Mouse (Mus musculus): Measurements from ENCODE around the gene Abhd17a. TPM values are rescaled to one million over a fixed set of nuclear protein-coding genes. Genes with fewer than 3 reads are reported as not detected.

The Abhd17a gene
- polyA plus RNA-seq, 1 experiment from 2014 or later: 35.9 TPM

DNA sequence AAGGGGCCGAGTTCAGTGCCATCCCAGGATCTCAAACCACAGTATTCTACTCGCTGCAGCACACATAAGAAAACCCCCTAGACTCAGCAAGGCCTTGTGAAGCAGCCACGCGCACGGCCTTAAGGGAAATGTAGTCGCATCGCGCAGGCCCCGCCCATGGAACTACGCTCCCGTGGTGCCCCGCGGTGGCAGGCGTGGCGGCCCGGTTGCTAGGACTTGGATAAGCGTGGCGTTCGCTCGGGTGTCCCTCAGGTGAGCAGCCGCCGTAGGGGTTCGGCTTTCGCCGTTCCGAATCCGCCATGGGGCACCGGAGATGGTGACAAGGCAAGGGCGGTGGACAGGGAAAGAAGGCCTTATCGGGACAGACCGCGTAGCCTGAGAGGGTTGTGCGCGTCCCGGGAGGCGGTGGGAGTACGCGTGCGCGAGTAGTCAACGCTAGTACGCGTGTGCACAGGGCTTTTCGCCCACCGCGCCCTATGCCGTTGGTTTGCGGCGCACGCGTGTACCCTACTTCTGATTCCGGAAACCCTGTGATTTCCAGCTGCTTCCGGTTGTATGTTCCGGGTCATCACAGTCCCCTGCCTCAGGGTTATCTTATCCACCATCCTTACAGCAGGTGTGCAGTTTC, 12.7 kb upstream of the Abhd17a start, which contains the start of the genes Scamp4 and Adat3:
Gene Scamp4, plus strand, starts transcription at position 175 of the 628 bp plus-strand sequence.
Gene Adat3, plus strand, starts transcription at position 183 of the 628 bp plus-strand sequence.
- Histone ChIP-seq H3K36me3 (ENCODE audit: control insufficient read depth, insufficient read depth) (peaks cover 18% of the 10 kb centered on the region), H3K27ac (ENCODE audit: low read length) (peak within 1 kb of the TSS; percentile 90), H3K4me2 (ENCODE audit: low read depth, low read length) (peak within 1 kb of the TSS; percentile 97), H3K9ac (ENCODE audit: low read depth, low read length) (peak within 1 kb of the TSS; percentile 76), H3K4me1 (ENCODE audit: control insufficient read depth, low read depth, low read length) (peaks cover 58% of the 10 kb centered on the region), H3K9me3 (replicated peaks; ENCODE audit: control insufficient read depth, low read length) (no peaks in the 10 kb centered on the region), H3K4me3 (ENCODE audit: low read depth, low read length) (peak within 1 kb of the TSS; percentile 70), H3K27me3 (ENCODE audit: control insufficient read depth, insufficient read depth, low read depth, low read length) (no peaks in the 10 kb centered on the region)
- peak; percentile 85 for ATAC-seq (ENCODE audit: low read depth)
- under 1% methylated on average over 54 of the region's 54 CpGs for WGBS (ENCODE audit: insufficient replicate concordance)

DNA sequence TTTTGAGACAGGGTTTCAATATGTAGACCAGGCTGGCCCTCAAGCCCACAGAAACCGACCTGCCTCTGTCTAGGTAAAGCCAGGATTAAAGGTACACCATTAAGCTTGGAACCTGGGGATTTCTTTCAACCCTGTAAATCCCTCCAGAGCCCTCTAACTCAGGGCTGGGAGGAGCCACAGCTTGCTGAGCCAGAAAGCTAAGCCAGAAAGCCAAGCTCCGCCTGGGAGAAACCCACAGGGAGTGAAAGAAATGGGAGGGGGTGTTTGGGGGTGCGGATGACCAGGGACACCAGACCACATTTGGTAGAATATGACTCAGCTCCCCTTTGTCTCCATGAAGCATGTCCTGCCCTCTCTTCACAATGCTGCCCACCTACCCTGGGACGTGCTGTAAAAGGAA, 6.2 kb upstream of the Abhd17a start:
- 52% methylated on average over 4 of the region's 4 CpGs for WGBS (ENCODE audit: insufficient replicate concordance)
- Histone ChIP-seq H3K4me2 (ENCODE audit: low read depth, low read length) (no peak overlapping the region), H3K27ac (ENCODE audit: low read length) (no peak overlapping the region), H3K4me3 (ENCODE audit: low read depth, low read length) (no peak overlapping the region), H3K4me1 (ENCODE audit: control insufficient read depth, low read depth, low read length) (peaks cover 27% of the 10 kb centered on the region), H3K27me3 (ENCODE audit: control insufficient read depth, insufficient read depth, low read depth, low read length) (no peaks in the 10 kb centered on the region), H3K9me3 (replicated peaks; ENCODE audit: control insufficient read depth, low read length) (no peaks in the 10 kb centered on the region), H3K36me3 (ENCODE audit: control insufficient read depth, insufficient read depth) (no peaks in the 10 kb centered on the region), H3K9ac (ENCODE audit: low read depth, low read length) (no peak overlapping the region)
- ATAC-seq (ENCODE audit: low read depth): no peak

DNA sequence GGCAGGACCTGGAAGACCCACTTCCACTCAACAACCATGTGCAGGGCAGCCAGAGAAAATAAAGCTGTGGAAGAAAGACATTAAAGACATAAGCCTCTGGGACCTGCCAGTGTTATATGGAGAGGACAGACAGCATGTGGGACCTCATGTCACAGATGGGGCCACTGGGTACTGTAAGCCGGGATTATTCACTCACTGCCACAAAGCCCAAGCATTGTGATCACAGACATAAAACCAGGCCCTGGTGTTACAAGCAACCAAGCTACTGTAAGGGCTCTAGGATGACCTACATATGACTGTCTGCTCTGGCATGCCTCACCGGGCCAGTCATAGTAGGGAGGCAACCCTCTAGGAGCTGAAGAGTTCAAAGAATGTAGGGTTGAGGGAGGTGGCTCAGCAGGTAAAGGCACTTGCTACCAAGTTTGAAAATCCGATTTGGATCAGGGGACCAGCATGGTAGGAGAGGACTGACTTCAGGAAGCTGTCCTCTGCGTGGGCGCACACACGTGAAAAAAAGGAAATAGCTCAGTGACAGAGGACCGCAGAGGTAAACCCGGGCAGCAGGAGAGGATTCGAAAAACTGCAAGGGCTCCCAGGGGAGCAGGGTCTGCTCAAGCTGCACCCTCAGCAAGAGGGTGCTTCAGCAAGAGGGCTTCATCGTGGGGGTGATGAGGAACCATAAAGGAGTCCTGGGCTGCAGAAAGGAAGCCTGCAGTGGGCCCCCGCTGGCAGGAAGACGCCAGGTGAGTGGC, 838 bp downstream of the Abhd17a start:
- WGBS (ENCODE audit: insufficient replicate concordance): 5% methylated on average over 12 of the region's 12 CpGs
- Histone ChIP-seq H3K4me1 (ENCODE audit: control insufficient read depth, low read depth, low read length) (peaks cover 44% of the 10 kb centered on the region), H3K4me2 (ENCODE audit: low read depth, low read length) (peak overlapping the region; percentile 92), H3K27me3 (ENCODE audit: control insufficient read depth, insufficient read depth, low read depth, low read length) (no peaks in the 10 kb centered on the region), H3K27ac (ENCODE audit: low read length) (peak overlapping the region; percentile 73), H3K9ac (ENCODE audit: low read depth, low read length) (peak overlapping the region; percentile 97), H3K36me3 (ENCODE audit: control insufficient read depth, insufficient read depth) (peaks cover 5% of the 10 kb centered on the region), H3K9me3 (replicated peaks; ENCODE audit: control insufficient read depth, low read length) (no peaks in the 10 kb centered on the region), H3K4me3 (ENCODE audit: low read depth, low read length) (peak overlapping the region; percentile 97)
- no peak for ATAC-seq (ENCODE audit: low read depth)

DNA sequence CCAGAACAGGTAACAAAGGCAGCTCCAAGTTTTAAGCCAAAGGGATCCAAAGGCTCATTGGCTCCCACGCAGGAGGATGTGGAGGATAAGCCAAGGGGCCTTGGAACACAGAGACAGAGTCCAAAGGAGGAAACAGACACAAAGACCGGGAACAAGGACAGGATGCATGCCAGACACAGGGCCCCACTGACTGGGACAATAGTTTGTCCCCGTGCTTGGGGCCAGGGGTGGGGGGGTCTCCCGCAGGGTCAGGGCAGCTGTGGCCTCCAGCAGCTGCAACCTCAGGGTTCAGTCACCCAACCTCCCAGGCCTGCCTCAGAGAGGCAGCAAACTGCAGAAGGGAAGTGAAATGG, 2.9 kb downstream of the Abhd17a start:
- 36% methylated on average over 4 of the region's 4 CpGs for WGBS (ENCODE audit: insufficient replicate concordance)
- no peak overlapping the region for H3K4me3 ChIP-seq (ENCODE audit: low read depth, low read length)
- H3K4me1 ChIP-seq (ENCODE audit: control insufficient read depth, low read depth, low read length): peaks cover 50% of the 10 kb centered on the region
- H3K9me3 ChIP-seq (replicated peaks; ENCODE audit: control insufficient read depth, low read length): no peaks in the 10 kb centered on the region
- no peak overlapping the region for H3K27ac ChIP-seq (ENCODE audit: low read length)
- peaks cover 10% of the 10 kb centered on the region for H3K36me3 ChIP-seq (ENCODE audit: control insufficient read depth, insufficient read depth)
- H3K27me3 ChIP-seq (ENCODE audit: control insufficient read depth, insufficient read depth, low read depth, low read length): no peaks in the 10 kb centered on the region
- no peak overlapping the region for H3K9ac ChIP-seq (ENCODE audit: low read depth, low read length)
- ATAC-seq (ENCODE audit: low read depth): no peak
- no peak overlapping the region for H3K4me2 ChIP-seq (ENCODE audit: low read depth, low read length)

DNA sequence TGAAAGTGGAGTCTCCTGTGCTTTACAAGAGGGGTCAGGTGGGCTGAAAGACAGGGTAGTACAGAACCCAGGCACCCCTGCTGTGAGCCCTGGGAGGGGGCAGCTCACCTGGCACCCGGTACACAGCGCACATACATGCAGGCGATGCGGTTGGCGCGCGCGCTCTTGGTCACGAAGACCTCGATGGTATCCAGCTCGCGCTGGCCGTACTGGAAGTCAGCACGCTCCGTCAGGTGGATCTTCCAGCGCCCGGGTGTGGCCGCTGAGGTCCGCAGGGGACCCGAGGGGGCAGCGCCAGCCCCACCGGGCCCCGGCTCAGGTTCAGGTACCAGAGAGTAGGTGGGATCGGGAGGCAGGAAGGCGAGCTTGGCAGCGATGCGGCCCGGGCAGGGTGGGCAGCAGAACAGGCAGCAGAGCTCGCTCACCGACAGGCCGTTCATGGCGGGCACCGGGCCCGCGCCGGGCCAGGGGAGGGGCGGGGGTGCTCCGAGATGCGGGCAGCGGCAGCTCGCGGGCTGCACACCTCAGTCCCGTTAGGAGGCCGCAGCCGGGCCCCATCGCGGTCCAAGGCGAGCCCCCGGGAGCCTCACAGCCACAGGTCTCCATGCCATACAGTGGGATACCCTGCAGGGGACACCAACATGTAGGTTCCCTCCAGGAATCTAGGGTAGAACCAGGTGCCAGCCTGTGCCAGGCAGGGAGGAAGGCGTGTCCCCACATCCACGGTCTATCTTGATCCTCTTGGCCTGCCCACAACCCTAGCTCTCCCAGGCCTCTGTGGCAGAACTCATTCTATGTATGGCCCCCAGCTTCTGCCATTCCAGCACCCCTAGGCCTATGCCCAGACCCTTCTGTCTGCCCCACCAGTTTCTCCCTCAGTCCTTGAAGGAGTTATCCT, 3.5 kb downstream of the Abhd17a start:
- no peak overlapping the region for H3K4me3 ChIP-seq (ENCODE audit: low read depth, low read length)
- ATAC-seq (ENCODE audit: low read depth): no peak
- peaks cover 50% of the 10 kb centered on the region for H3K4me1 ChIP-seq (ENCODE audit: control insufficient read depth, low read depth, low read length)
- peaks cover 10% of the 10 kb centered on the region for H3K36me3 ChIP-seq (ENCODE audit: control insufficient read depth, insufficient read depth)
- WGBS (ENCODE audit: insufficient replicate concordance): 88% methylated on average over 47 of the region's 51 CpGs
- H3K27ac ChIP-seq (ENCODE audit: low read length): no peak overlapping the region
- H3K9me3 ChIP-seq (replicated peaks; ENCODE audit: control insufficient read depth, low read length): no peaks in the 10 kb centered on the region
- H3K4me2 ChIP-seq (ENCODE audit: low read depth, low read length): no peak overlapping the region
- no peak overlapping the region for H3K9ac ChIP-seq (ENCODE audit: low read depth, low read length)
- no peaks in the 10 kb centered on the region for H3K27me3 ChIP-seq (ENCODE audit: control insufficient read depth, insufficient read depth, low read depth, low read length)

DNA sequence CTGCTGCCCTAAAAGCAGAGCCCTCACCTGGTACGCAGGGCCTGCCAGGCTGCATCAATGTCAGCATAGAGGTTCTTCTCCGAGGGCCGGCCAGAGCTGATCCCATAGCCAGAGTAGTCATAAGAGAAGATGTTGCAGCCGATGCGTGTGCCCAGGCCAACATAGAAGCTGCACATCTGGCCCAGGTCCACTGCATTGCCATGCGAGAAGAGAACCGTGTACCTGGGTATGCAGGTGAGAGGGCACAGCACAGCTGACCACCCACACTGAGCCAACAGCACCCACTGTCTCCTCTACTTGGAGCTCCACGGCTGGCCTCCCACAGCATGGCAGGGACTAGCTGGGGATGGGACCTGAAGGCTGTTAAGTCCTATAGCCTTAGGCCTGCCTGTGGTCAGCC, 4.6 kb downstream of the Abhd17a start:
- Histone ChIP-seq H3K4me1 (ENCODE audit: control insufficient read depth, low read depth, low read length) (peaks cover 45% of the 10 kb centered on the region), H3K9ac (ENCODE audit: low read depth, low read length) (no peak overlapping the region), H3K36me3 (ENCODE audit: control insufficient read depth, insufficient read depth) (peaks cover 10% of the 10 kb centered on the region), H3K27me3 (ENCODE audit: control insufficient read depth, insufficient read depth, low read depth, low read length) (no peaks in the 10 kb centered on the region), H3K9me3 (replicated peaks; ENCODE audit: control insufficient read depth, low read length) (no peaks in the 10 kb centered on the region), H3K27ac (ENCODE audit: low read length) (peak overlapping the region; percentile 31; the same call in 1 of the 2 replicates), H3K4me2 (ENCODE audit: low read depth, low read length) (no peak overlapping the region), H3K4me3 (ENCODE audit: low read depth, low read length) (no peak overlapping the region)
- 84% methylated on average over 8 of the region's 8 CpGs for WGBS (ENCODE audit: insufficient replicate concordance)
- no peak for ATAC-seq (ENCODE audit: low read depth)

DNA sequence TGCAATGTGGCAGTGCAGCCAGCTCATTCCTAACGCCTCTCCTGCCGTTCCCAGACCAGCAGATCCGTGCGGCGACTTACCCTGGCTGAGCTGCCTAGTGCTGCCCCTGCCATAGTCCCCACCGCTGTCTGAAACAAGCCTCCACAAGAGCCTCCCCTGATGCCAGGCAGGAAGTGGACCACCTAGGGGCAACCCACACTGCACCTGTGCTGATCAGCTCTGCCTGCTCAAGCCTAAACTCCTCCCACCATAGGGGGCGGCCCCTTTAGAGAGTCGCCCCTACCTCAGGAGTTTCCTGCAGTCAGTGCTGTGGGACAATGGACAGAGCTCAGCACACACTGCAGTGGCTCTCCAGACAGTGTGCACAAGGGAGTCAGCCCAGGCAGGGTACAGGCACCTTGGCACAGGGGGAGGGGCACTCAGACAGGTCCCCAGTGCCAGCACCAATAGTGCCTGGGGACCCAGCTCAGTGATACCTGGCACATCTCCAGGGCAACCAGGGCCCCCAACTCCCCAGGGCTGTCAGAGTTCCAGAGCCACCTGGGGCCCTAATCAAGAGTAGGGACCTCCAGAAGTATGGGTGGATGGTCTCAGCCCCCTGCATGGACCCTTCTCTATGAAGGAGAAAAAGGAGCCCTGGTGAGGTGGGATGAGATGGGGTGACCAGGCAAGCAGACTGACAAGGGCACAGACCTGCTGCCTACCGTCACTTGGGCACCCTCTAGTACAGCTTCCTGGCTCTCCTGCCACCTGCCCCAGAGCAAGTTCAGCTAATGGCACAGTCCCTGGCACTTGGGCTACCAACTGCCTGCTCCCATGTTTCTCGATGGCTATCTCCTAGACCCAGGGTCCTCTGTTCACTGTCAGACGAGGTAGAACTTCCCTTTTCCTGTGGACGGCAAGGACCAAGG, 5.2 kb downstream of the Abhd17a start:
- 64% methylated on average over 12 of the region's 12 CpGs for WGBS (ENCODE audit: insufficient replicate concordance)
- H3K4me1 ChIP-seq (ENCODE audit: control insufficient read depth, low read depth, low read length): peaks cover 43% of the 10 kb centered on the region
- no peaks in the 10 kb centered on the region for H3K27me3 ChIP-seq (ENCODE audit: control insufficient read depth, insufficient read depth, low read depth, low read length)
- H3K36me3 ChIP-seq (ENCODE audit: control insufficient read depth, insufficient read depth): peaks cover 10% of the 10 kb centered on the region
- peak overlapping the region; percentile 50 for H3K27ac ChIP-seq (ENCODE audit: low read length)
- no peak overlapping the region for H3K4me3 ChIP-seq (ENCODE audit: low read depth, low read length)
- peak; percentile 9; the same call in 1 of the 2 replicates for ATAC-seq (ENCODE audit: low read depth)
- H3K4me2 ChIP-seq (ENCODE audit: low read depth, low read length): no peak overlapping the region
- no peak overlapping the region for H3K9ac ChIP-seq (ENCODE audit: low read depth, low read length)
- no peaks in the 10 kb centered on the region for H3K9me3 ChIP-seq (replicated peaks; ENCODE audit: control insufficient read depth, low read length)

DNA sequence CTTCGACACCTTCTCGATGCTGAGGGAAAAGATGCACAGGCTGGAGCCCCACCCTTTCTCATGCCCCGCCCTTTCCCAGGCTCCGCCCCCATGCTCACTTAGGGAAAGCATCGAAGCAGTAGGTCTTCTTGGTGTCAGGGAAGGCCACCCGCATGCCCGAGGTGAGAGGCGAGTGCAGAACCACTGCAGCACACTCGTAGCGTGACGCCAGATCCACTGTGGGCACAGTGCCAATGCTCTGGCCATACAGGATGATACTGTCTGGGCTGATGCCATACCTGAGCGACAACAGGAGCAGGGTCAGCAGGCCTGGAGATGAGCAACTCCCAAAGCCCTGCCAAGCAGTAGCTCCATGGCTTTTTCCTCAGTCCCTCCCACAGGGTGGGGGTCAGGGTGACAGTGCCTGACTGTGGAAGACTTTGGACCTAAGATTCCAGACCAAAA, 6.1 kb downstream of the Abhd17a start:
- Histone ChIP-seq H3K4me2 (ENCODE audit: low read depth, low read length) (no peak overlapping the region), H3K9me3 (replicated peaks; ENCODE audit: control insufficient read depth, low read length) (no peaks in the 10 kb centered on the region), H3K36me3 (ENCODE audit: control insufficient read depth, insufficient read depth) (peaks cover 10% of the 10 kb centered on the region), H3K9ac (ENCODE audit: low read depth, low read length) (no peak overlapping the region), H3K4me3 (ENCODE audit: low read depth, low read length) (no peak overlapping the region), H3K27me3 (ENCODE audit: control insufficient read depth, insufficient read depth, low read depth, low read length) (no peaks in the 10 kb centered on the region), H3K4me1 (ENCODE audit: control insufficient read depth, low read depth, low read length) (peaks cover 44% of the 10 kb centered on the region), H3K27ac (ENCODE audit: low read length) (peak overlapping the region; percentile 50)
- no peak for ATAC-seq (ENCODE audit: low read depth)
- 57% methylated on average over 12 of the region's 12 CpGs for WGBS (ENCODE audit: insufficient replicate concordance)
